Mouse (Mus musculus): ENCODE results near the gene Ppp4r4. TPM values are rescaled to one million over a fixed set of nuclear protein-coding genes. Genes with fewer than 3 reads are reported as not detected.

The Ppp4r4 gene
- polyA plus RNA-seq, 1 experiment from 2014 or later: 6.1 TPM

- DNase-seq (ENCODE audit: low spot score): no peak
- H3K4me2 ChIP-seq (replicated peaks; ENCODE audit: low read depth, low read length): no peak overlapping the region
- WGBS: 55% methylated on average over 3 of the region's 3 CpGs
- no peak for ATAC-seq
- H3K36me3 ChIP-seq (ENCODE audit: insufficient read depth, low read length): no peaks in the 10 kb centered on the region
- H3K4me3 ChIP-seq (ENCODE audit: low read depth, low read length): no peak overlapping the region
- H3K9me3 ChIP-seq (ENCODE audit: low read length): no peaks in the 10 kb centered on the region
- H3K4me1 ChIP-seq (ENCODE audit: insufficient read depth, low read depth, low read length): no peaks in the 10 kb centered on the region
- H3K9ac ChIP-seq (replicated peaks; ENCODE audit: low read depth): no peak overlapping the region
- H3K27ac ChIP-seq (ENCODE audit: low read length): no peak overlapping the region
- TF ChIP-seq EP300 (IDR thresholded peaks at IDR 0.05): no peak
- no peak for TF ChIP-seq CTCF (IDR thresholded peaks at IDR 0.05)
- H3K27me3 ChIP-seq (replicated peaks; ENCODE audit: insufficient read depth, low read length): no peaks in the 10 kb centered on the region
These were observed 40.9 kb upstream of the Ppp4r4 start for GRCm38 (mm10) chr12:103491091-103491730.

GRCm38 (mm10) chr12:103492767-103493166 lies 39.3 kb upstream of the Ppp4r4 start:
- H3K27me3 ChIP-seq (replicated peaks; ENCODE audit: insufficient read depth, low read length): no peaks in the 10 kb centered on the region
- 33% methylated on average over 5 of the region's 5 CpGs for WGBS
- H3K9me3 ChIP-seq (ENCODE audit: low read length): no peaks in the 10 kb centered on the region
- no peaks in the 10 kb centered on the region for H3K4me1 ChIP-seq (ENCODE audit: insufficient read depth, low read depth, low read length)
- peak; percentile 75 for DNase-seq (ENCODE audit: low spot score)
- peak; percentile 44; the same call in 1 of the 2 replicates for ATAC-seq
- H3K9ac ChIP-seq (replicated peaks; ENCODE audit: low read depth): no peak overlapping the region
- TF ChIP-seq CTCF (IDR thresholded peaks at IDR 0.05): peak; percentile 97
- TF ChIP-seq EP300 (IDR thresholded peaks at IDR 0.05): no peak
- H3K4me3 ChIP-seq (ENCODE audit: low read depth, low read length): no peak overlapping the region
- no peak overlapping the region for H3K4me2 ChIP-seq (replicated peaks; ENCODE audit: low read depth, low read length)
- H3K27ac ChIP-seq (ENCODE audit: low read length): no peak overlapping the region
- H3K36me3 ChIP-seq (ENCODE audit: insufficient read depth, low read length): no peaks in the 10 kb centered on the region

- WGBS: 18% methylated on average over 6 of the region's 6 CpGs
- no peaks in the 10 kb centered on the region for H3K36me3 ChIP-seq (ENCODE audit: insufficient read depth, low read length)
- H3K4me1 ChIP-seq (ENCODE audit: insufficient read depth, low read depth, low read length): no peaks in the 10 kb centered on the region
- no peak overlapping the region for H3K9ac ChIP-seq (replicated peaks; ENCODE audit: low read depth)
- no peak overlapping the region for H3K27ac ChIP-seq (ENCODE audit: low read length)
- DNase-seq (ENCODE audit: low spot score) (peak; percentile 48), ATAC-seq (peak; percentile 16; the same call in 1 of the 2 replicates)
- TF ChIP-seq EP300 (IDR thresholded peaks at IDR 0.05) (no peak), CTCF (IDR thresholded peaks at IDR 0.05) (peak; percentile 78)
- H3K4me3 ChIP-seq (ENCODE audit: low read depth, low read length): no peak overlapping the region
- no peaks in the 10 kb centered on the region for H3K9me3 ChIP-seq (ENCODE audit: low read length)
- H3K4me2 ChIP-seq (replicated peaks; ENCODE audit: low read depth, low read length): no peak overlapping the region
- H3K27me3 ChIP-seq (replicated peaks; ENCODE audit: insufficient read depth, low read length): no peaks in the 10 kb centered on the region
These were observed 37.6 kb upstream of the Ppp4r4 start for GRCm38 (mm10) chr12:103494486-103494885.

GRCm38 (mm10) chr12:103498768-103499167 lies 33.3 kb upstream of the Ppp4r4 start:
- H3K4me3 ChIP-seq (ENCODE audit: low read depth, low read length): no peak overlapping the region
- DNase-seq (ENCODE audit: low spot score) (no peak), ATAC-seq (no peak)
- TF ChIP-seq CTCF (IDR thresholded peaks at IDR 0.05) (no peak), EP300 (IDR thresholded peaks at IDR 0.05) (no peak)
- no peaks in the 10 kb centered on the region for H3K4me1 ChIP-seq (ENCODE audit: insufficient read depth, low read depth, low read length)
- H3K9ac ChIP-seq (replicated peaks; ENCODE audit: low read depth): no peak overlapping the region
- no peaks in the 10 kb centered on the region for H3K27me3 ChIP-seq (replicated peaks; ENCODE audit: insufficient read depth, low read length)
- H3K4me2 ChIP-seq (replicated peaks; ENCODE audit: low read depth, low read length): no peak overlapping the region
- 49% methylated on average over 5 of the region's 5 CpGs for WGBS
- no peaks in the 10 kb centered on the region for H3K9me3 ChIP-seq (ENCODE audit: low read length)
- no peak overlapping the region for H3K27ac ChIP-seq (ENCODE audit: low read length)
- H3K36me3 ChIP-seq (ENCODE audit: insufficient read depth, low read length): no peaks in the 10 kb centered on the region

GRCm38 (mm10) chr12:103499261-103499660 lies 32.8 kb upstream of the Ppp4r4 start:
- no peak overlapping the region for H3K4me3 ChIP-seq (ENCODE audit: low read depth, low read length)
- WGBS: 85% methylated on average over 2 of the region's 2 CpGs
- H3K9ac ChIP-seq (replicated peaks; ENCODE audit: low read depth): no peak overlapping the region
- no peaks in the 10 kb centered on the region for H3K27me3 ChIP-seq (replicated peaks; ENCODE audit: insufficient read depth, low read length)
- ATAC-seq (no peak), DNase-seq (ENCODE audit: low spot score) (peak; percentile 21)
- no peak for TF ChIP-seq EP300 (IDR thresholded peaks at IDR 0.05)
- TF ChIP-seq CTCF (IDR thresholded peaks at IDR 0.05): peak; percentile 63
- no peak overlapping the region for H3K27ac ChIP-seq (ENCODE audit: low read length)
- H3K4me2 ChIP-seq (replicated peaks; ENCODE audit: low read depth, low read length): no peak overlapping the region
- H3K4me1 ChIP-seq (ENCODE audit: insufficient read depth, low read depth, low read length): no peaks in the 10 kb centered on the region
- no peaks in the 10 kb centered on the region for H3K9me3 ChIP-seq (ENCODE audit: low read length)
- no peaks in the 10 kb centered on the region for H3K36me3 ChIP-seq (ENCODE audit: insufficient read depth, low read length)

GRCm38 (mm10) chr12:103503300-103503699 lies 28.8 kb upstream of the Ppp4r4 start:
- TF ChIP-seq EP300 (IDR thresholded peaks at IDR 0.05) (no peak), CTCF (IDR thresholded peaks at IDR 0.05) (no peak)
- no peak for ATAC-seq
- Histone ChIP-seq H3K36me3 (ENCODE audit: insufficient read depth, low read length) (no peaks in the 10 kb centered on the region), H3K4me3 (ENCODE audit: low read depth, low read length) (no peak overlapping the region), H3K27ac (ENCODE audit: low read length) (no peak overlapping the region), H3K27me3 (replicated peaks; ENCODE audit: insufficient read depth, low read length) (no peaks in the 10 kb centered on the region), H3K9ac (replicated peaks; ENCODE audit: low read depth) (no peak overlapping the region), H3K9me3 (ENCODE audit: low read length) (no peaks in the 10 kb centered on the region), H3K4me2 (replicated peaks; ENCODE audit: low read depth, low read length) (no peak overlapping the region), H3K4me1 (ENCODE audit: insufficient read depth, low read depth, low read length) (no peaks in the 10 kb centered on the region)
- WGBS: 55% methylated on average over 3 of the region's 3 CpGs
- no peak for DNase-seq (ENCODE audit: low spot score)
